Mouse (Mus musculus): ENCODE results near the gene Gpx3. TPM values are rescaled to one million over a fixed set of nuclear protein-coding genes. Genes with fewer than 3 reads are reported as not detected.

Gene Gpx3
- total and polyA plus RNA-seq, 2 experiments from 2014 or later = 16.0 to 44.0 TPM

DNA sequence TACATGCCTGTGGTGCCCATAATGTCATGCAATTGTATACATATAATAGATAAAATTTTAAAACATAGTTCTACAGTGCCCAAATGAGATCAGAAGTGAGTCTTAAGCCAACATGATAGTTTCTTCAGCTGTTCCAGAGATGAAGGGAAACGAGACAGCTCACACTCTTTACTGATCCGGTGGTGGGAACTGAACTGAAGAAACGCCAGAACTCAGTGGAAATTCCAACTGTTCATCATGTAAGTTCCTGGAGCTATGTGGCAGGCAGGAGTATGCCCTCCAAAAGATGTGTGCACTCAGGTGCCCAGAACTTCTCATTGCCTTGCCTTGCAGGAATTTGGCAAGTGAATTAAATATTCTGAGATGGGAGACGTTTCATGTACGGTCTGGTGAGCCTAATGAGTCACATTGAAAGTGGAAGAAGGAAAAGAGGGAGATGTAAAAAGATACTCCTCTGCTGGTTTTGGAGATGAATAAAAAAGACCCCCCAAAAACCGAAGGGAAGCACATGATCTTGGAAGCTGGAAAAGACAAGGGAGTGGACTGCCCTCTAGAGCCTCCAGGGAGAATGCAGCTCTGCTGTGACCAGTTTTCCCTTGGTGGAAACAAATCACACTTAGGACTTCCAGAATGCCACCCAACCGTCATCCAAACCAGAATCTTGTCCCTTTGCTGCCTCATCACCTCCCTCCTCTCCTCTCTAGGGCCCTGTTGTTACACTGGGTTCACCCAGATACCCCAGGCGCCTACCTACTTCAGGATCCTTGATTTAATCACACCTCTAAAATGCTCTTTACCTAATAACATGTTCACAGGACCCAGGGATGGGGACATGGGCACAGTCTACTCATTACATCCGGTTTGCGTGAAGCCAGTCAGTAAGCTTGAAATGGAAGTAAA lies 39.4 kb upstream of the Gpx3 start:
- WGBS = 38% methylated on average over 10 of the region's 10 CpGs
- peak; percentile 86 for TF ChIP-seq CTCF (IDR thresholded peaks at IDR 0.05; ENCODE audit: low read depth)
- Histone ChIP-seq H3K9ac (no peak overlapping the region), H3K4me2 (ENCODE audit: low read depth) (no peak overlapping the region), H3K27ac (ENCODE audit: low read depth, low read length) (0 out of 2 replicates have a peak overlapping the region, but pooled peaks have one; percentile 35), H3K9me3 (ENCODE audit: low read length) (no peaks in the 10 kb centered on the region), H3K4me1 (ENCODE audit: insufficient read depth) (peaks cover 6% of the 10 kb centered on the region), H3K4me3 (ENCODE audit: low read depth, low read length) (no peak overlapping the region), H3K27me3 (ENCODE audit: insufficient read depth, low read length) (no peaks in the 10 kb centered on the region), H3K36me3 (ENCODE audit: insufficient read depth) (no peaks in the 10 kb centered on the region)
- ATAC-seq = no peak
- DNase-seq = peak; percentile 82

GRCm38 (mm10) chr11:54865330-54866085 lies 36.7 kb upstream of the Gpx3 start:
- Histone ChIP-seq H3K9ac (peak overlapping the region; percentile 98; the same call in 1 of the 2 replicates), H3K4me3 (ENCODE audit: low read depth, low read length) (peak overlapping the region; percentile 92), H3K9me3 (ENCODE audit: low read length) (no peaks in the 10 kb centered on the region), H3K36me3 (ENCODE audit: insufficient read depth) (peaks cover 11% of the 10 kb centered on the region), H3K4me2 (ENCODE audit: low read depth) (peak overlapping the region; percentile 62), H3K4me1 (ENCODE audit: insufficient read depth) (peaks cover 9% of the 10 kb centered on the region), H3K27me3 (ENCODE audit: insufficient read depth, low read length) (no peaks in the 10 kb centered on the region), H3K27ac (ENCODE audit: low read depth, low read length) (peak overlapping the region; percentile 92; the same call in 1 of the 2 replicates)
- DNase-seq (no peak), ATAC-seq (no peak)
- TF ChIP-seq CTCF (IDR thresholded peaks at IDR 0.05; ENCODE audit: low read depth) = no peak
- 72% methylated on average over 6 of the region's 6 CpGs for WGBS

DNA sequence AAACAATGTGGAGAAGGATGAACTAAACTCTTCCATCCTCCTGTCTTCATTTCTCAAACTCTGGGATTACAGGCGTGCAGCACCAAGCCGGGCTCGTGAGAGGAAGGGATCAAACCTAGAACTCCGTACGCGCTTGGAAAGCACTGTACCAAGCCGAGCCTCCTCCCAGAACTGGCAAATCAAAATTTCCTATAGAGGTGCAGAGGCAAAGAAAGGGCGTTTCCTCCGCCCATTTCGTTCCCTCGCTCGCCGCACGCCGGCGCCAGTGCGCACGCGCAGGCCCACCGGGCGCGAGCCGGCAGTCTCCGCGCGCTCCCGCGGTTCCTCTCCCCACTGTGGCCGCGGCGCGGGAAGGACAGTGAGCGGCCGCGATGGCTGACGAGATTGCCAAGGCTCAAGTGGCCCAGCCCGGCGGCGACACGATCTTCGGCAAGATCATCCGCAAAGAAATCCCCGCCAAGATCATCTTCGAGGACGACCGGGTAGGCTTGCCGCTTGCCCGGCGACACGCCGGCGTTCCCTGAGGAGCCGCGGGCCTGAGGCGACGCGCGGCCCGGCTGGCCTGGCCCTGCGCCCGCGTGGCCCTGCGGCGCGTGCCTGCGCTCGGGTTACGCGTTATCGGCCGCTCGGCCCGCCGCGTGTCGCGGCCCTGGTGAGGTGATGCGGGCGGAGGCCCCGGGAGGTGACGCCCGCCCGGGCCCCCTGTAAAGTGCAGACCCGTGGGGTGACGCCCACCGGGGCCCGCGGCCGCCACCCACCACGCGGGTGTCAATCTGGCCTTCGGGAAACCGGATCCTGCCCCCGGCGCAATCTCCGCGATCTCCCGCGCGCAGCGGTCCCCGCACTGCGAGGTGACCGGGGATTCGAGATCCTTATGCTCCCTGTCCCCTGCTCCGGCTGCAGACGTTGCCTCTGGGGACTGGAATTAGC lies 35.9 kb upstream of the Gpx3 start, which contains the start of gene Hint1:
Hint1 (plus strand) TSS at position 265 of the 930 bp plus-strand sequence.
- H3K4me3 ChIP-seq (ENCODE audit: low read depth, low read length) = peak within 1 kb of the TSS; percentile 92
- DNase-seq (peak; percentile 97), ATAC-seq (peak; percentile 90)
- H3K4me1 ChIP-seq (ENCODE audit: insufficient read depth) = peaks cover 9% of the 10 kb centered on the region
- no peaks in the 10 kb centered on the region for H3K9me3 ChIP-seq (ENCODE audit: low read length)
- H3K9ac ChIP-seq = peak within 1 kb of the TSS; percentile 98
- H3K27me3 ChIP-seq (ENCODE audit: insufficient read depth, low read length) = no peaks in the 10 kb centered on the region
- peak; percentile 65 for TF ChIP-seq CTCF (IDR thresholded peaks at IDR 0.05; ENCODE audit: low read depth)
- H3K27ac ChIP-seq (ENCODE audit: low read depth, low read length) = peak within 1 kb of the TSS; percentile 92
- 2% methylated on average over 107 of the region's 107 CpGs for WGBS
- peaks cover 18% of the 10 kb centered on the region for H3K36me3 ChIP-seq (ENCODE audit: insufficient read depth)
- peak within 1 kb of the TSS; percentile 62 for H3K4me2 ChIP-seq (ENCODE audit: low read depth)

- DNase-seq (peak; percentile 38), ATAC-seq (no peak)
- Histone ChIP-seq H3K9ac (peak overlapping the region; percentile 98), H3K4me3 (ENCODE audit: low read depth, low read length) (peak overlapping the region; percentile 92), H3K36me3 (ENCODE audit: insufficient read depth) (peaks cover 24% of the 10 kb centered on the region), H3K9me3 (ENCODE audit: low read length) (no peaks in the 10 kb centered on the region), H3K27ac (ENCODE audit: low read depth, low read length) (peak overlapping the region; percentile 92), H3K4me2 (ENCODE audit: low read depth) (peak overlapping the region; percentile 62), H3K27me3 (ENCODE audit: insufficient read depth, low read length) (no peaks in the 10 kb centered on the region), H3K4me1 (ENCODE audit: insufficient read depth) (peaks cover 9% of the 10 kb centered on the region)
- WGBS = under 1% methylated on average over 5 of the region's 5 CpGs
- no peak for TF ChIP-seq CTCF (IDR thresholded peaks at IDR 0.05; ENCODE audit: low read depth)
Observed at GRCm38 (mm10) chr11:54867049-54867385, 35.2 kb upstream of the Gpx3 start.

- ATAC-seq = no peak
- H3K36me3 ChIP-seq (ENCODE audit: insufficient read depth) = peaks cover 31% of the 10 kb centered on the region
- H3K4me2 ChIP-seq (ENCODE audit: low read depth) = peak overlapping the region; percentile 62
- peaks cover 9% of the 10 kb centered on the region for H3K4me1 ChIP-seq (ENCODE audit: insufficient read depth)
- 86% methylated on average over 3 of the region's 3 CpGs for WGBS
- H3K27ac ChIP-seq (ENCODE audit: low read depth, low read length) = no peak overlapping the region
- H3K9me3 ChIP-seq (ENCODE audit: low read length) = no peaks in the 10 kb centered on the region
- TF ChIP-seq CTCF (IDR thresholded peaks at IDR 0.05; ENCODE audit: low read depth) = no peak
- no peaks in the 10 kb centered on the region for H3K27me3 ChIP-seq (ENCODE audit: insufficient read depth, low read length)
- DNase-seq = no peak
- no peak overlapping the region for H3K4me3 ChIP-seq (ENCODE audit: low read depth, low read length)
- H3K9ac ChIP-seq = peak overlapping the region; percentile 98; the same call in 1 of the 2 replicates
Observed at GRCm38 (mm10) chr11:54867903-54868434, 34.3 kb upstream of the Gpx3 start.

DNA sequence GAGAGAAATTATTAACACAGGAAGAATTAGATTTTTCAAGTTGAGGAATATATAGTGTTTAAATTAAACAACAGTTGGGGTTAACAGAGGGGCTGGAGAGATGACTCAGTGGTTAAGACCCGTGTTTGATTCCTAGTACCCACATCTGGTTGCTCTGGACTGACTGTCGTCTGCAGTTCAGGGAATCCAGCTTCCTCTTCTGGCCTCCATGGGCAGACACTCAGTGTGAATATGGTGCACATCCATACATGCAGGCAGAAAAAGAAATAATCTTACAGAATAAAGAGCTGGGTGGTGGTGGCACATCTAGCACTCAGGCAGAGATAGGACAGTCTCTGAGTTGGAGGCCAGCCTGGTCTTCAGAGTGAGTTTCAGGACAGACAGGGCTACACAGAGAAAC lies 33.8 kb upstream of the Gpx3 start:
- H3K4me3 ChIP-seq (ENCODE audit: low read depth, low read length) = no peak overlapping the region
- H3K36me3 ChIP-seq (ENCODE audit: insufficient read depth) = peaks cover 33% of the 10 kb centered on the region
- ATAC-seq (no peak), DNase-seq (no peak)
- no peak for TF ChIP-seq CTCF (IDR thresholded peaks at IDR 0.05; ENCODE audit: low read depth)
- H3K27me3 ChIP-seq (ENCODE audit: insufficient read depth, low read length) = no peaks in the 10 kb centered on the region
- no peak overlapping the region for H3K4me2 ChIP-seq (ENCODE audit: low read depth)
- peaks cover 9% of the 10 kb centered on the region for H3K4me1 ChIP-seq (ENCODE audit: insufficient read depth)
- no peak overlapping the region; the same call in 1 of the 2 replicates for H3K9ac ChIP-seq
- 71% methylated on average over 2 of the region's 2 CpGs for WGBS
- H3K9me3 ChIP-seq (ENCODE audit: low read length) = no peaks in the 10 kb centered on the region
- no peak overlapping the region for H3K27ac ChIP-seq (ENCODE audit: low read depth, low read length)
